Mouse (Mus musculus): Measurements from ENCODE around the gene Cwc25. TPM values are rescaled to one million over a fixed set of nuclear protein-coding genes. Genes with fewer than 3 reads are reported as not detected.
A peak's percentile ranks its signal among the peaks of the same experiment; 100 is the strongest.

Gene Cwc25
- polyA plus RNA-seq (2012; rRNA removed) = 7.1 and 8.5 TPM in 2 replicates

- H3K27me3 ChIP-seq (replicated peaks; ENCODE audit: control insufficient read depth, insufficient read depth, low read length) = no peaks in the 10 kb centered on the region
- DNase-seq = peak; percentile 97
- no peak for TF ChIP-seq CTCF (conservative IDR thresholded peaks at IDR 0.05; ENCODE audit: insufficient read depth, insufficient read length, low read depth, low read length)
- TF ChIP-seq POLR2A (IDR thresholded peaks at IDR 0.05; ENCODE audit: low read depth, low read length) = peak; percentile 73
- H3K36me3 ChIP-seq (ENCODE audit: control insufficient read depth, insufficient read depth, low read length) = no peaks in the 10 kb centered on the region; the same call in 1 of the 2 replicates
- H3K4me3 ChIP-seq (ENCODE audit: insufficient read depth, low read depth, low read length) = peak within 1 kb of the TSS; percentile 97
- WGBS = under 1% methylated on average over 38 of the region's 38 CpGs
- peak within 1 kb of the TSS; percentile 85 for H3K27ac ChIP-seq (ENCODE audit: insufficient read depth, low read depth, low read length)
- no peaks in the 10 kb centered on the region for H3K4me1 ChIP-seq (ENCODE audit: control insufficient read depth, insufficient read depth, low read length)
Observed at GRCm38 (mm10) chr11:97766154-97766881, at the start of gene Cwc25. TSS of gene Cwc25 (minus strand) at chr11:97766556.

GRCm38 (mm10) chr11:97815736-97816135, 49.4 kb upstream of the Cwc25 start:
- peaks cover 79% of the 10 kb centered on the region for H3K4me1 ChIP-seq (ENCODE audit: control insufficient read depth, insufficient read depth, low read length)

GRCm38 (mm10) chr11:97813746-97814515, 47.6 kb upstream of the Cwc25 start:
- H3K36me3 ChIP-seq (ENCODE audit: control insufficient read depth, insufficient read depth, low read length) = no peaks in the 10 kb centered on the region; the same call in 1 of the 2 replicates
- TF ChIP-seq CTCF (conservative IDR thresholded peaks at IDR 0.05; ENCODE audit: insufficient read depth, insufficient read length, low read depth, low read length) (no peak), POLR2A (IDR thresholded peaks at IDR 0.05; ENCODE audit: low read depth, low read length) (no peak)
- H3K4me1 ChIP-seq (ENCODE audit: control insufficient read depth, insufficient read depth, low read length) = peaks cover 86% of the 10 kb centered on the region
- peak; percentile 90 for DNase-seq
- H3K27me3 ChIP-seq (replicated peaks; ENCODE audit: control insufficient read depth, insufficient read depth, low read length) = no peaks in the 10 kb centered on the region
- peak overlapping the region; percentile 28 for H3K27ac ChIP-seq (ENCODE audit: insufficient read depth, low read depth, low read length)
- H3K4me3 ChIP-seq (ENCODE audit: insufficient read depth, low read depth, low read length) = no peak overlapping the region
- 24% methylated on average over 17 of the region's 17 CpGs for WGBS

More at GRCm38 (mm10) chr11:97815736-97816135, 49.4 kb upstream of the Cwc25 start:
- WGBS = 74% methylated on average over 11 of the region's 11 CpGs
- Histone ChIP-seq H3K27me3 (replicated peaks; ENCODE audit: control insufficient read depth, insufficient read depth, low read length) (no peaks in the 10 kb centered on the region), H3K27ac (ENCODE audit: insufficient read depth, low read depth, low read length) (peak overlapping the region; percentile 36; the same call in 1 of the 2 replicates), H3K36me3 (ENCODE audit: control insufficient read depth, insufficient read depth, low read length) (no peaks in the 10 kb centered on the region; the same call in 1 of the 2 replicates), H3K4me3 (ENCODE audit: insufficient read depth, low read depth, low read length) (no peak overlapping the region)
- no peak for DNase-seq
- no peak for TF ChIP-seq CTCF (conservative IDR thresholded peaks at IDR 0.05; ENCODE audit: insufficient read depth, insufficient read length, low read depth, low read length)
- TF ChIP-seq POLR2A (IDR thresholded peaks at IDR 0.05; ENCODE audit: low read depth, low read length) = no peak

- H3K4me3 ChIP-seq (ENCODE audit: insufficient read depth, low read depth, low read length) = no peak overlapping the region
- TF ChIP-seq CTCF (conservative IDR thresholded peaks at IDR 0.05; ENCODE audit: insufficient read depth, insufficient read length, low read depth, low read length) = no peak
- no peak for TF ChIP-seq POLR2A (IDR thresholded peaks at IDR 0.05; ENCODE audit: low read depth, low read length)
- H3K27me3 ChIP-seq (replicated peaks; ENCODE audit: control insufficient read depth, insufficient read depth, low read length) = no peaks in the 10 kb centered on the region
- peaks cover 89% of the 10 kb centered on the region for H3K4me1 ChIP-seq (ENCODE audit: control insufficient read depth, insufficient read depth, low read length)
- DNase-seq = no peak
- WGBS = 17% methylated on average over 7 of the region's 7 CpGs
- peak overlapping the region; percentile 28 for H3K27ac ChIP-seq (ENCODE audit: insufficient read depth, low read depth, low read length)
- H3K36me3 ChIP-seq (ENCODE audit: control insufficient read depth, insufficient read depth, low read length) = no peaks in the 10 kb centered on the region; the same call in 1 of the 2 replicates
Observed at GRCm38 (mm10) chr11:97813085-97813484, 46.7 kb upstream of the Cwc25 start.

GRCm38 (mm10) chr11:97812491-97812921, 46.1 kb upstream of the Cwc25 start:
- H3K4me3 ChIP-seq (ENCODE audit: insufficient read depth, low read depth, low read length) = no peak overlapping the region
- peaks cover 90% of the 10 kb centered on the region for H3K4me1 ChIP-seq (ENCODE audit: control insufficient read depth, insufficient read depth, low read length)
- WGBS = 49% methylated on average over 3 of the region's 3 CpGs
- no peaks in the 10 kb centered on the region; the same call in 1 of the 2 replicates for H3K36me3 ChIP-seq (ENCODE audit: control insufficient read depth, insufficient read depth, low read length)
- DNase-seq = peak; percentile 20
- H3K27me3 ChIP-seq (replicated peaks; ENCODE audit: control insufficient read depth, insufficient read depth, low read length) = no peaks in the 10 kb centered on the region
- no peak for TF ChIP-seq POLR2A (IDR thresholded peaks at IDR 0.05; ENCODE audit: low read depth, low read length)
- TF ChIP-seq CTCF (conservative IDR thresholded peaks at IDR 0.05; ENCODE audit: insufficient read depth, insufficient read length, low read depth, low read length) = no peak
- peak overlapping the region; percentile 28 for H3K27ac ChIP-seq (ENCODE audit: insufficient read depth, low read depth, low read length)

- 24% methylated on average over 13 of the region's 13 CpGs for WGBS
- H3K36me3 ChIP-seq (ENCODE audit: control insufficient read depth, insufficient read depth, low read length) = no peaks in the 10 kb centered on the region; the same call in 1 of the 2 replicates
- H3K4me1 ChIP-seq (ENCODE audit: control insufficient read depth, insufficient read depth, low read length) = peaks cover 89% of the 10 kb centered on the region
- H3K4me3 ChIP-seq (ENCODE audit: insufficient read depth, low read depth, low read length) = no peak overlapping the region
- peak; percentile 95 for DNase-seq
- H3K27ac ChIP-seq (ENCODE audit: insufficient read depth, low read depth, low read length) = peak overlapping the region; percentile 85
- no peaks in the 10 kb centered on the region for H3K27me3 ChIP-seq (replicated peaks; ENCODE audit: control insufficient read depth, insufficient read depth, low read length)
- TF ChIP-seq CTCF (conservative IDR thresholded peaks at IDR 0.05; ENCODE audit: insufficient read depth, insufficient read length, low read depth, low read length) (no peak), POLR2A (IDR thresholded peaks at IDR 0.05; ENCODE audit: low read depth, low read length) (no peak)
Observed at GRCm38 (mm10) chr11:97811569-97812362, 45.4 kb upstream of the Cwc25 start.
